Mouse (Mus musculus) adrenal gland, postnatal 10 days (tissue): ENCODE data around the gene Rsrc2. TPM values are rescaled to one million over a fixed set of nuclear protein-coding genes. Genes with fewer than 3 reads are reported as not detected.
"Not testable (repeated sequence)": the region's sequence is repeated elsewhere in the genome, so short reads cannot be mapped to it uniquely, and the experiment has no call there.

Experiments
- DNase-seq: peaks from one replicate; pipeline ENCODE4 v3.0.0; 2021; ENCODE audit warnings: mixed read lengths
- long read RNA-seq, 2 experiments: library from polyadenylated mRNA; stranded (forward); transcript quantifications; one replicate each; pipeline ENCODE4 v2.0.0; 2021
- total RNA-seq, 2 experiments: library from RNA; stranded (reverse); gene quantifications; 2 replicates each; pipeline ENCODE4 v1.2.3; 2021

Rsrc2 gene
- 10 to 100 TPM; 63.7 to 76.4 TPM for total RNA-seq
- long read RNA-seq, experiment 1, transcript Rsrc2-208 (10 exons, 1,595 nt): major isoform, 18 of 44 reads
- long read RNA-seq, experiment 1, partial matches to known transcripts: 11 of 44 reads
- long read RNA-seq, experiment 1, other reads (novel, unspliced or antisense): 10 of 44 reads
- long read RNA-seq, experiment 2, transcript Rsrc2-208 (10 exons, 1,595 nt): major isoform, 27 of 42 reads
- long read RNA-seq, experiment 2, partial matches to known transcripts: 4 of 42 reads
- long read RNA-seq, experiment 2, other reads (novel, unspliced or antisense): 8 of 42 reads

DNA sequence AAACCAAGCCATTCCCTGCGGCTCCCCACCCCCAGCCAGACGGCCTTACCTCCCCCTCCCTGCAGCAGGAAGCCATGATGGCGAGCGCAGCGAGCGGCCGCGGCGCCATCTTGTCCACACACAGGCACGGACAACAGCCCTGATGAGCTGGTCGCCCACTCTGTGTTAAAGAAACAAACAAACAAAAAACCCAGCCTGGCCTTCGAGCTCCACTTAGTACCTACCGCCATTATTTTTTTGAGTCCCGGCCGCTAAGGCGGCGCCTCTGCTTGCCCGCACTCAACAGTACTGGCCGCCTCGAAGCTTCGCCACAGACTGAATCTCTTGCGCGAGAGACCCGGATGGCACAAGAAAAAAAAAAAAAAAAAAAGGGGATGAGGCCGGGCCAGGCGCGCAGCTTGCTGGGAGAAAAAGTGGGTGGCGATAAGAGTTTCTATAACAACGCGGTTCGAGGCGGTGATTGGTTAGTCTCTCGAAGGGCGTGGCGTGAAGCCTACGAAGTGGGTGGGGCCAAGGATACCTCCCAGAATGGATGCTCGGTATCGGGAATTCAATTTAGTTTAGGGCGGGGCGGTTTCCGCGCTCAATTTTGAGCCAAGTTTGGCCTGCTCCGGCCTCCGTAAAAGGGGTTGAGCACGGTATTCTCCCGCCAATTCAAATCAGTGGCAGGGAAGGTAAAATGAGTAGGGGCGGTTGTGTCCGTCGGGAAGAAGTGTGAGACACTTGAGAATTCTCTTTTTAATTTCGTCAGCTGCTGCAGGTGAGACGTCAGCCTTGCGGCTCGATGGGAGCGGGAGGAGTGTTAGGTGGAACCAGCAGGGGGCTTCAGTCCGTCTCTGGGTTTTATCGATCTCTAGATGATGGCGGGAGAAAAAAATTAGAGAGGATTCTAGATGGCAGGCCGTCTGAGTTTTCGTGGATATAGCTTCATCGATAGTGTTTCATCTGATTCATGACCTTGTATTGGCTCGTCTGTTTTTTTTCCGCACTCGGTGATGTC, at the start of gene Rsrc2, which contains the start of gene Kntc1:
TSS of gene Rsrc2 (minus strand) at position 350 of the 1,000 bp plus-strand sequence.
TSS of gene Kntc1 (plus strand) at position 652 of the 1,000 bp plus-strand sequence.
- DNase-seq: peak; percentile 98

DNA sequence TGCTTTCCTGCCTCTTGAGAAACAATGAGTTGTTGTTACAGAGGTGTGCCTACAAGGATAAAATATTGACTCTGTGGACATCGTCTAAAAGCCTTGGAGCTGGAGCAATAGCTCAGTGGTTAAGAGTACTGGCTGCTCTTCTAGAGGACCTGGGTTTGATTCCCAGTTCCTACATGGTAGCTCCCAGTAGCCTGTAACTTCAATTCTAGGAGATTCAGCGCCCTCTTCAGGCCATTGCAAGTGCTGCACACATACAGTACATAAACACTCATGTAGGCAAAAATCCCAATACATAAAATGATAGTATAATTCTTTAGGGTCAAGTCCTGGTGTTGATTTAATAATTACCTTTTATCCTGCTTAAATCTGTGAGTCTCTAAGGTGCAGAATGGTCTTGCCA, 43.9 kb upstream of the Rsrc2 start:
- DNase-seq: no peak

DNA sequence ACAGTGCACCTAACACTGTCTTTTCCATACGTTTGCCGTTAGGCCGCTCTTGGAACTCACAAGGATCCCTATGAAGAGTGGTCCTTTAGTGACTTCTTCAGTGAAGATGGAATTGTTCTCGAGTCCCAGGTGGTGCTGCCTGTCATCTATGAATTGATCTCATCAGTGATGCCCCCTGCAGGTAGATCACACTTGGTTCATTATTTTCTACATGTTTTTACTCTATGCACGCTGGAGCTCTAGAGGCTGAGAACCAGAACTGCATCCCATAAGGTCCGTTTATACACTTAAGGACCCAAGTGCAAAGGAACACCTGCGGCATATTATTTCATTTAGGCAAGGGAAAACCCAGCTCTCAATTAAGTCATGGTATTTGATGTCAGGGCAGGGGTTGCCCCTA, 39.8 kb upstream of the Rsrc2 start:
- DNase-seq: no peak

DNA sequence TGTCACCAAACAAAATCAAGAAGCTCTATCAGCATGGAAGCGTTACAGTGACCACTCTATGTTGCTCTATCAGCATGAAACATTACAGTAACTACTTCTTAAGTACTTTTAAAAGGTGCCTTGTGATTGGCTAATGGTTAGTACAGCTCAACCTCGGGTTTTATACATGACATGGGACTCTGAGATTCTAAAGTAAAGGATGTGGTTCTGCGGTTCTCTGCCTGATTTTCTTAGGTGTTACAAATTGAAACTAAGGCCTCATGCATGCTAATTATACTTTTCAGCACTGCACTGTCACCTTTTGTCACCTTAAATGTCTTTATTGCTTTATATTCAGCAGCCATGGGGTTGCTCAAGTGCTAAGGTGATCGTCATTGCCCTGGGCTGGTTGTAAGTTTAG, 32.6 kb upstream of the Rsrc2 start:
- no peak for DNase-seq

DNA sequence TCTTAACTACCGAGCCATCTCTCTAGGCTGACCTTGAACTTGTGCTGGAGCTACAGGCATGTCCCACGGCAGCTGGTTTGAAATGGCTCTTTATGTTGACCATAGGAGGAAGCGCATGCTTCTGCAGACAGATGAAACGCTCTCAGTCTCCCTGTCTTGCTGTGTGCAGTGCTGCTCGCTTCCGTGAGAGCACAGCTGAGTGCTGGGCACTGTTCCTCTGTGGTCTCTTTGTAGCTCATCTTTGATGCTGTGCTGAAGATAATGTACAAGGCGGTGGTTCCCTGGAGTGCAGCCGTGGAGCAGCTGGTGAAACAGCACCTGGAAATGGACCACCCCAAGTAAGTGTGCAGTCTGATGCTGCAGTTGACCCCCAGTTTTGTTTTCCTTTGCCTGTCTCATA, 31.5 kb upstream of the Rsrc2 start:
- no peak for DNase-seq

DNA sequence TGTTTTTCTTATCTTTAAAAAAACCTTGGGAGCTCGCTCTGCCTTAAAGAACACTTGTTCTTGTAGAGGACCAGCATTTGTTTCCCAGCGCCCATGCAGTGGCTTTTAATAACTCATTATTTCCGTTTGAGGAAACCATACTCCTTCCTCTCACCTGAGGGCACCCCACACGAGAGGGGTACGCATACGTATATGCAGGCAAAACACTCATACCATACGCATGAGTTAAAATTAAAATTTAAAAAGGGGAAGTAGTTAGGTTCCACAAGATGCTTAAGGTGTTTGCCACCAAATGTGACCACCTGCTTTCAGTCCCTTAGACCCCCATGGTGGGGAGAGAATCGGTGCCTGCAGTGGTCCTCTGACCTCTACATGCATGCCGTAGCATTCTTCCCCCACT, 24.2 kb upstream of the Rsrc2 start:
- no peak for DNase-seq

DNA sequence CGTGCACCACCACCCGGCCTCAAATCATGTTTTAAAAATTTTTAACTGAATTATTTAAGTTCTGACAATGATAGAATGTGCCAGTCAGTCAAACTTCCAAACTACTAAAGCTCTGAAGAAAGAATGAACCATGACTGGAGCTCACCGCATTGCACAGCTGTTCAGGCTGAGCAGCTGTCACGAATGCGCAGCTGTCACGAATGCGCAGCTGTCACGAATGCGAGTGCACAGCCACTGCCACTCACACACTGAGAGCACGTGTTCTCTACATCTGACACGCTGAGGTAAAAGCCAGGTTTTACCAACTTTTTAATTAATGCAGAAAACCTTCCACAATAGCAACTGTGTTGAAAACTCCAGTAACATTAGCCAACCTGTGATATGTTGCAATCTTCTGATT, 17.2 kb upstream of the Rsrc2 start:
- not testable (repeated sequence) for DNase-seq

DNA sequence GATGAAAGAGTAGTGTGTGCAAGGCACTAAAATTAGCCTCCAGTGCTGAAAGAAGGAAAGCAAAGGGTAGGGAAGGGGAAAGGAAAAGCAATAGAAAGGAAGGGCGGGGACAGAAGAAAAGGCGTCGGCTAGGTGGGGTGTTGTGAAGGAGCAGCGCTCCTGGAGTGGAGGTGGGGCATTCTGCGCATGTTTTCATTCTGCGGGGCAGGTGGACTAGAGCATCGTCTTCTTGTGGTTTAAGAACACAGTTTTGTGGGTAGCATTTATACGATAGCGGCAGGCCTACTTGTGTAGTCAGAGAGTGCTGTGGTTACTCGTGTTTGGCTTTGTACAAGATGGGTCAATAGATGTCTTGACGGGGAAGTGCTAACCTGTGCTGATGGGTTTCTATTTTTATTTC, 16.3 kb upstream of the Rsrc2 start:
- DNase-seq: no peak

DNA sequence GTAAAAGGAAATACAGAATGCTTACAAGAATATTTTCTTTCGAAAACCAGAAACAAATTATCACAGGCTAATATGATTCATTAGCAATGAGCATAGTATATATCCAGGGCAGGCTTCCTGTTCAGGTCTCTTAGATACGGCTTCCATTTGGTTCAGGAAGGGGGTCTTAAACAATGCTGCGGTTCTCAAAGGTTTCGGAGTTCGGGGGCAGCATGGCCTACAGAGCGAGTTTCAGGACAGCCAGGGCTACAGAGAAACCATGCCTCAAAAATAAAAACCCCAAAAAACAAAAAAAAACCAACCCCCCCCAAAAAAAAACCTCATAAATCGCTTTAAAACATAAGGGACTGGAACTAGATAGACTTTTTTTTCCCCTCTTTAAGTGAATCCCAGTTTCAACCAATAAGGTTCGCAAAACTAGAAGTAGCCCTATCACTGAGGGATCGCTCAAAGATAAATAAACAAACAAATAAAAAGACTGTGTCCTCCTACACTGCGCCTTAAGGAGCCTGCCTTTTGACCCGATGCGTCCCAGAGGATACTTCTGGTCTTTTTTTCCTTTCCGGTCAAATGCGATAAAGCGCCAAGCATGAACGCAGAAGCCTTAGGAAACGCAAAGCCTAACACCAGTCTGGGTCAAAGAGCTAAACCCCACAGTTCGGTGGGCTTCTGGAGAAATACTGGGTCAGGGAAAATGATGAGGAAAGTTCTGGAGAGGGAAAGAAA, 712 bp downstream of the Rsrc2 start:
- peak; percentile 7 for DNase-seq

DNA sequence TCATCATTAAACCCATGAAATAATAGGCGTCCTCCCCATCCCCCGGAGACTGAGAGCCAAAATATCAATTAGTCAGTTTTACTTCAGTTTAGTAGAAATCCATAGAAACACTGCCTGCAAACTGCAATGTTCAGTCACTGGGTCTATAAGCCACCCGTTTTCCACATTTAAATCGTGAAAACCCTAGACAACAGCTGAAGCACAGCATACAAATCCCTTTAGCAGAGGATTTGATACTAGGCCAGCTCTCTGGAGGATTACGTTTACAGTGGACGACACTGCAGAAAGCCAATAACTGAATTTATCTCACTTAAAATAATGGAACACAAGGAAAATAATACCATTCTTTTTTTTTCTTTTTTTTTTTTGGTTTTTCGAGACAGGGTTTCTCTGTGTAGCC, 1.6 kb downstream of the Rsrc2 start:
- DNase-seq: no peak

DNA sequence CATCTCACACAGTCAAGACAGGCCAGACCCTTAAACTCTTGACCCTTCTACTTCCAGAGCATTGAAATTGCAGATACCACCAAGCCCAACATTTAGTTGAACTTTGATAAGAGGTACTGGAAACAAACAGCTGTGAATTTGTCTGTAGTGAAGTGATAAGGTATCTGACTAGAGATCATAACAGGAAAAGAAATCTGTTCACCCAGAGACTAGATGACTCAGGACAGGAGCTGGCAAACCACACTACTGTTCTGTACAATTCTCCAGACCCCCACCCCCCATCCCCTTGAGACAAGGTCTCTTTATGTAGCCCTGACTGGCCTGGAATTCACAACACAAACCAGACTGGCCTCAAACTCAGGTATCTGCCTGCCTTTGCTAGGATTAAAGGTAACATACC, 3.0 kb downstream of the Rsrc2 start:
- DNase-seq: peak; percentile 13

DNA sequence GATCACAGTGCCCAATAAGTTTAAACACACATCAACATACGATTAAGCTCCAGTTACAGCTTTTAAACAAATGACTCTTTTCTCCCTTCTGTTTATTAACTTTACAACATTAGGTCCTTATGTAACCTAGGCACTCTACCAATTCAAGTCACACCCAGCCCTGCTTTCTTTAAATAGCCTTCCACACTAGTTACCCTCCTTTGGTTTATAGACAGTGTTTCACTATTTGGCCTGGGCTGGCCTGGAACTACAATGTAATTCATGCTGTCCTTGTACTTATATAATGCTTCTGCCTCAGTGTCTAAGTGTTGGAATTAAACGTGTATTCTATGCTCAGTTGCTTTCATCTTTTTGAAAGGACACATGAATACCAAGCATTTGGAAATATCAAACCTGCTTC, 4.9 kb downstream of the Rsrc2 start:
- DNase-seq: no peak

DNA sequence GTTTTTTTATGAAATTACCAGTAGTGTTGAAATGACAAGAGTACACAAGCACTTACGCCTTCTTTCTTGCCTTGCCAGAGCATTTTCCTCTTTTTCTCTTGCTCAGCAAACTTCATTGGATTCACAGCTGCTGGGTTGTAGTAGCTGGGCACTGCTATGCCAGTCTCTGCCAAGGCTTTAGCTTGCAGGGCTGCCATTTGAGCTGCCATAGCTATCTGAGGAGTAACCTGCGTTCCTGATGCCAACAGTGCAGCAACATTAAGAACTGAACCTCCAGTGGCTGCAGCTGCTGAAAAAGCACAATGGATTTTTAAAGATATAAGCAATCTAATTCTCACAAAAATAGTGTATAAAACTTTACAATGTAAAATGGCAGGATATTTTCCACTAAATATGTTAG, 18.2 kb downstream of the Rsrc2 start:
- no peak for DNase-seq

DNA sequence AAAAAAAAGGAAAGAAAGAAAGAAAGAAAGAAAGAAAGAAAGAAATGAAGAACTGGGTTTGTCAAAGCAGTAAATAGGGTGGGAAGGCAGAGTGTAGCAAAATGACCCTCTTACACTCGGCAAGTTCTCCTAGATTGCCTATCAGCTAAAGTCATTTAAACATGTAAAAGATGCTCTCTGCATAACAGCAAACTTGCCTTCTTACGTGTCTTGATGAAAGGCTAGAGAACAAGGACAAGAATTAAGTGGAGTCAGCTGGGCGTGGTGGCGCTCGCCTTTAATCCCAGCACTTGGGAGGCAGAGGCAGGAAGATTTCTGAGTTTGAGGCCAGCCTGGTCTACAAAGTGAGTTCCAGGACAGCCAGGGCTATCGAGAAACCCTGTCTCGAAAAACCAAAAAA, 25.4 kb downstream of the Rsrc2 start:
- DNase-seq: not testable (repeated sequence)

DNA sequence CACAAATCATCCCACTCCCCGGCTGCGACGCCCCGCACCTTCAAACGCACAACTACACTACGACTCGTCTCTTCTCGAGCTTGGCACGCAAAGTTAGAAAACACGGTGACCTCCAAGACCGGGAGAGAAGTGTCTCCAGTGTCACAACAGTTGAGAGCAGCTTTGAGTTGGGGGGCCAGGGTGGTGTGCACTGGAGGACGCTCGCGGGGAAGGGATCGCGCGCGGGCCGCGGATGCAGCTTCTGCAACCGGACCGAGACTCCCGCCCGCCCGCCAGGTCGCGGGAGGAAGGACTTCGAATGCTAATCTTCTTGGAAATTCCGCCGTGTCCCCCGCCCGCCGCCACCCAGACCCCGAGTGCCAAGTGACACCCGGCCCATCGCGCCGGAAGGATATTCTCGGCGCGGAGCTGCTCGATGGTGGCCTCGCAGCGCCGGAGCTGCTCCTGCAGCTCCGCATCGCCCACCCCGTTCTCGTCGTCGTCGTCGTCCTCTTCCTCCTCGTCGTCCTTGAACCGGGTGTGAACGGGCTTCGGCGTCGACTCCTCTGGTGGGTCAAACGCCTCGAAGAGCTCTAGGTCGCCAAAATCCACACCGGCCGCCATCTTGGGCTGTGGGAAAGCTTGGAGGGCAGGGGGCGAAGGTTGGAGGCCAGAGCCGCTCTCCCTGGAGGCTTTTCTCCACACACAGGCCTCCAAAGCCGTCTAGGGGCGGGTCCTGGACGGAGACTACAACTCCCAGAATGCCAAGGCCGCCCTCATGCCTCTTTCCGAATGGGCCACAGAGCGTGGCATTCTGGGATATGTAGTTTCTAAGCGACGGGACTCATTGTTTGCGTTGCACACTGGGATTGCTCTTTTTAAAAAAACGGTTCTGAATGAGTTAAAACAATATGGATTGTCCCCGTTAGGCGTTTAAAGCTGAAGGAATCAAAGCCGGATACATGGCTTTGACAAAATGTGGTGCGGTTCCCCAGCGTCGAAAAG, 28.6 kb downstream of the Rsrc2 start, which contains the start of gene Zcchc8:
TSS of gene Zcchc8 (minus strand) at position 773 of the 984 bp plus-strand sequence.
- peak; percentile 95 for DNase-seq

DNA sequence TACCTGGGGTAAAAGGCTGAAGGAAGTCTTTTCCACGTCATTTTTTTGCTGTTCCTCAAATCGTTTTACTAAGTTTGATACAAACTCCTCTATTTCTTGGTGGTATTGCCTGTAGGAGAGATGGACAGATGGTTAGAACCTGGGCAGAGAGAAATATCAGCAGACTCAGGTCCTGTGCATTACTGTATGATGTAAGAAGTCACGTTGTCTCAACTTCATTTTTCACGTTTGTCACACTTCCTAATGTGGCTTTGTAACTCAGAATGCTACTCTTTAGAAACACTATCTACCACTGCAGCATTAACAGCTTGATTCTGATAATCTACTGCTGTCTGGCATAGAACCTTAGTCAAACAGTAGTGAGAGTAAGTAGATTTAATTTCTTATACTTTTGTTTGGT, 34.6 kb downstream of the Rsrc2 start:
- no peak for DNase-seq

DNA sequence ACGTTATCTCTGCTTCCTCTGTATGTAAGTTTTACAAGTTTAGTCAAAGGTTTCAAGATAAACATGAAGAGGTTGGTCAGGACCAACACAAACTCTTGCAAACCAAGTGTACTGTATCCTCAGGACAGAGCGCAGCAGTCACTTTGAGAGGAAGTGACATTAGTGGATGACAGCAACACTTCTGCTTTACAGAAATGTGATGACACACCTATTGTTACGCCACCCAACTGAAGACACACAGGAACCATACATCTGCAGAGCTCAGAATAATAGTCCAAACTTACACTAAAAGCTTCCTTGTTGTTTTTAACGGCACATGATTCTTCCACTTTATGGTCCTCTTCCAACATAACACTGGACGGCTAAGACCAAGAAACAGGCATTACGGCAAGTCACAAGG, 35.4 kb downstream of the Rsrc2 start:
- DNase-seq: no peak

DNA sequence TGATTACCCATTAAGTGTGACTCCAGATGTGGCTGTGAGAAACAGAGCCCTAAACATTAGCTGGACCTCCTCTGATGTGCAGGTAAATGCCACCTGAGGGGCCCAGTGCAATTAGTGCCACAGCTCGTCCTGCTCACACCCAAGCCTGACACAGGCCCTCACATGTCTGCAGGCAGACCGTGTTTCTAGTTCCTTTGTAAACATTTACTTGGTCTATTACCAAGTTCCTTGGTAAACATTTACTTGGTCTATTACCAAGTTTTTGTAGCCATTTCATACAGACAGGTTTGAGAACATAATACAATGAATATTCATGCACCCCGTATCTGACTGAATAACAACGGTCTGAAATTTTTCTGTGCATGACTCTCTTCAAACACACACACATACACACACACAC, 39.6 kb downstream of the Rsrc2 start:
- DNase-seq: no peak

DNA sequence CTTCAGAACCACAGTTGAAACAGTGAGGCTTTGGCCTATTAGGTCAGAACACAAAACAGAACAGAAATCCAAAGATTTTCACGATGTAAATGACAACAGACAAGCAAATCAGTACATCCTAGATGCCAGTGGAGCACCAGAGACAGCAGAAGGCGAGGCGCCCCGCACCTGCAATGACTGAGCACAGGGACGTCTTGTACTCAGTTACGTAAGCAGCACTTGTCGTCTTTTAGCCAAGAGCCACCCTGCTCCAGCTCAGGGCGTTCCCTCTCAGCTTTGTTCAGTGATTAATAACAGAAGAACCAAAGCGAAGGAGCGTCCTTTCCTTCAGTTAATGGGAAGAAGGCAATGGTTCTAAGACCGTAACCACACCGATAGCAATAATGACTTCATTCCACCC, 40.6 kb downstream of the Rsrc2 start:
- no peak for DNase-seq

DNA sequence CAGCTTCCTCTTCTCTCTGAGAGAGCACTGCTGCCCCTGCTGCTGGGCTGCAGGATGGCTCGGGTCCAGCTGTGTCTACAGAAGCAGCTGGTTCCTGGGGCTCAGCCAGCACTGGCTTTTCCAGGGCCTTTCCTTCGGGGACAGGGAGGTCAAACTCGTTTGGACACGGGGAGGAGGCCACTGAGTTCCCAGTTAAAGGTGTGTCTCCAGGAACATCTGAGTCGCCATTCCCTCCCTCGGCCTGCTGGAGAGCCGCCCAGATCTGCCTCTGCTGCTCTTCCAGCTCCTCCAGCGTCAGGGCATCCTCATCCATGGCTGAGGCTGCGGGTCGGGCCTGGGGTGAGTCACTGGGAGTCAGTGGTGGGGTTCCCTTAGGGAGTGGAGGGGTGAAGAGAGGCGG, 48.6 kb downstream of the Rsrc2 start:
- peak; percentile 77 for DNase-seq

DNA sequence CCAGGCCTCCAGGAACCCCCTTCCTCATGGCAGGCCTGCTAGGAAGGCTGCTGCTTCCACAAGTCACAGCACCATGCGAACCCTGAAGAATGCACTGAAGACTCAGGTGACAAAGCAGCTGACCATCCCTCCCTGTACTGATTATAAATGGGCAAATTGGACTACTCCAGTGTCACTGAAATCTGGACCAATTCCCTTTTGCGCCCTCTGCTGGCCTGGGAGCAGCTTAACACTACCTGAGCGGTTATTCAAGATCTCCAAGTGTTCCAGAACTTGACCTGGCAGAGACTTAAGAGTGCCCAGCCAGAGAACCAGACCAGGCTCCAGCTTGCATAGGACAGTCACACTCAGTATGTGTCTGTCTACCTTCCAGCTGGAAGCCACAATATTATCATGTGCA, 50.0 kb downstream of the Rsrc2 start:
- DNase-seq: peak; percentile 88
